Mouse (Mus musculus) embryonic stem cell, embryonic (primary cell): ENCODE measurements at regions not wholly inside any gene's neighbourhood (a gene's known extent, or its start where the extent isn't known, plus 50 kb on each side); places are given as distances from the start of the nearest gene placed in this dataset.

Experiments used
- CTCF ChIA-PET, 4 experiments: fragments of 300-600 bp in 2 of 4; fragments of 350-600 bp in 2 of 4; sonication (Branson Sonifier 250); formaldehyde crosslinking; loops; one replicate each; lab custom pipeline; 2022; ENCODE audit warnings: inconsistent platforms in 2 of 4; lab: Charles Lee
- POLR2A ChIA-PET, 4 experiments: fragments of 300-600 bp in 2 of 4; fragments of 350-600 bp in 2 of 4; sonication (Branson Sonifier 250); formaldehyde crosslinking; loops; one replicate each; lab custom pipeline; 2022; ENCODE audit warnings: antibody characterized with exemption in 4 of 4, inconsistent platforms in 1 of 4; lab: Charles Lee

DNA sequence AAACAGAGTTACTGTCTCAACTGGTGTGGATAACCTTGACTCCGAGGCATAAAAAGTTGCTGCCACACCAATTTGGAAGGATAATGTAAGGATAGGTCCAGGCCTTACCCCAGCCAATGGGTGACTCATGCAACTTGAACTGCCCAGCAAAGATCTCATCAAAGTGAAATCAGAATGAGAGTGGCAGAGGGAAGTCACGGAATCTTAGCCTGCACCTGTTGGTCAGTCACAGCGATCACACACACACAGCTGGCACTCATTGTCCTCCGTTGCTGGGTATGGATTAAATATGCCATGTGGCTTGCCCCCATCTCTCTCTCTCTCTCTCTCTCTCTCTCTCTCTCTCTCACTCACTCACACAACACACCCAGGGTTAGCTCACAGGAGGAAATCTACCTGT, 56.2 kb upstream of the Mbnl2 start:
- POLR2A ChIA-PET = no interaction called here
- CTCF ChIA-PET = no interaction called here

GRCm38 (mm10) chr14:120223528-120224201, 51.8 kb upstream of the Mbnl2 start:
- CTCF ChIA-PET = no interaction called here
- POLR2A ChIA-PET = interaction anchor here in 1 of 4 experiments (0.6 kb wide), 1 partner anchor 456 kb away, joined by 4 read pairs; no protein-coding TSS in a partner anchor

DNA sequence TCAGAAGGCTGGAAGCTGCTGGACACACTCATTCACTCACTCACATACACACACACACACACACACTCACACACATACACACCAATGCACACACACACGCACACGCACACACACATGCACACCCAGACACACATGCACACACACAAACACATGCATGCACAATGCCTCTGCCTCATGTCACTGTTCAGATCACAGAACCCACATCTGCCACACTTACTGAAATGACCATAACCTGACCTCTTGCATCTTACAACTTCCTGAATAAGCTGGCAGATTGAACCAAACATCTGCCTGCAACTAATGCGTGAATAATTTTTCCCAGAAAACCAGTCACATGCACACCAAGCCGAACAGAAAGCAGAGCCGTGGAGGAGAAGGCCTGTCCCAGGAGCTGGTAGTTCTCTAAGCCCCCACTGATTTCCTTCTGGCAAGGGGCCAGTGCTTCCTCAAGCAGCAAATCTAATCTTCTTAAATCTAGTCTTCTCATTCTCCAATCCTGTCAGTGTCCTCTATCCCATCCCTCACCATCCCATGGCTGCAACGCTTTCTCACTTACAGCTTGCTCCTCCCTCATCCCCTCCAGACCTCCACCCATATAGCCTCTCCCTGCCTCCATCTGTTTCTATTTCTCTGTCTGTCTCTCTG, 51.1 kb upstream of the Mbnl2 start:
- ChIA-PET POLR2A (interaction anchor here in 1 of 4 experiments (0.6 kb wide), 1 partner anchor 456 kb away, joined by 4 read pairs; no protein-coding TSS in a partner anchor), CTCF (no interaction called here)

- ChIA-PET POLR2A (no interaction called here), CTCF (no interaction called here)
Measured at GRCm38 (mm10) chr14:120225657-120226056, 49.8 kb upstream of the Mbnl2 start.
